Comparison of ENCODE assay signal across 7 mouse cellular contexts in the genomic region with DNA sequence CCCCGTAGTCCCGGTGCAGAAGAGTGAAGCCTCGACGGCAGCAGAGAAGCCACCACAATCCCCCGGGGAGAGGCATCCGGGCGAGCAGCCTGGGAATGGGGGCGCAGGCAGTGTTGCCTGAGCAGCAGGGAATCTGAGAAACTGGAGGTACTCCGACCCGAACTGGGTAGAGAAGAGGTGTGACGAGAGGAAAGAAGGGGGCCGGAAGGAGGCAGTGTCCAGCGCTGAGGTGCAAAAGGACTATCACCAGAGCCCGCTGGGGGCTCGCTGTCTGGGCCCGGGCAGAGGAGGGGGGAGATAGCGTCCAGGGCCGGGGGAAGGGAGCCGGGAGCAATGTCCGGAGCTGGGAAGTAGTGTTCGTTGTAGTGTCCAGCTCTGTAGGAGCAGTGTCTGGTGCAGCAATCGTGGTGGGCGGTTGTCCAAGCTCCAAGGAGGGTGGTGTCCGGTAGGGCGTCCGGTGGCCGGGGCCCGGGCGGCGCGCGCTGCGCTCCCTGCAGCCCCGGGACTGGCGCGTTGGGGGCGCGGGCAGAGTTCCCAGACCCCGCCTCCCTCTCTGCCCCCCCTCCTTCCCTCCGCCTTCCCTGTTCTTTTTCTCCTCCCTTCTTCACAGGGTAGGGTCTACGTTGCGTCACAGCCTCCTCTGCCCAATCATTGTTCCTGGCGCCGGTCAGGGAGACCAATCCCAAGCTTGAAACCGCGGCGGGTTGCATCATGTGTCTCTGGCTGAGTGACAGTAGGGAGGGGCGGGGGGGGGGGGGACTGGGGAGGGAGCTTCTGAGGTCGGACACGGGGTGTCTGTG. TPM values are rescaled to one million over a fixed set of nuclear protein-coding genes. Genes with fewer than 3 reads are reported as not detected.
DNase-seq lines count a peak whose midpoint lies in the region; ATAC-seq and TF ChIP-seq lines count a peak whose summit lies in the region.

A gene (minus strand): TSS at position 541 of the 800 bp plus-strand sequence.

- H3K4me2 ChIP-seq in midbrain, embryonic 13.5 days (replicated peaks): peak within 1 kb of the TSS; percentile 91

- peak within 1 kb of the TSS; percentile 79 for H3K9ac ChIP-seq in midbrain, embryonic 13.5 days (replicated peaks)

- H3K27ac ChIP-seq in limb, embryonic 10.5 days: peak within 1 kb of the TSS; percentile 73
- H3K27ac ChIP-seq in midbrain, embryonic 13.5 days: peak within 1 kb of the TSS; percentile 84
- peak within 1 kb of the TSS; percentile 52 for H3K27ac ChIP-seq in spleen, adult 2 months (ENCODE audit: insufficient read depth, low read length)

- peak; percentile 98 for DNase-seq in adrenal gland, adult 8-10 months
- DNase-seq in embryo, embryonic 11.5 days (ENCODE audit: low read depth, low spot score): peak; percentile 96
- DNase-seq in kidney, adult 11 months: peak; percentile 97
- DNase-seq in limb, embryonic 10.5 days (ENCODE audit: low spot score): peak; percentile 93
- DNase-seq in spleen, adult 2 months (ENCODE audit: low read depth in 1 of 2, low spot score in 2 of 2): peak; percentile 59 to 86

- no peaks in the 10 kb centered on the region for H3K9me3 ChIP-seq in limb, embryonic 10.5 days (replicated peaks)
- H3K9me3 ChIP-seq in midbrain, embryonic 13.5 days: no peaks in the 10 kb centered on the region

- no peaks in the 10 kb centered on the region; the same call in 1 of the 2 replicates for H3K36me3 ChIP-seq in limb, embryonic 10.5 days
- peaks cover 16% of the 10 kb centered on the region for H3K36me3 ChIP-seq in midbrain, embryonic 13.5 days
- H3K36me3 ChIP-seq in spleen, adult 2 months (ENCODE audit: control insufficient read depth, insufficient read depth, low read length): no peaks in the 10 kb centered on the region

- TF ChIP-seq POLR2A in spleen, adult 2 months (IDR thresholded peaks at IDR 0.05; ENCODE audit: low read depth, low read length): no peak

- peak; percentile 74 for ATAC-seq in granulocyte monocyte progenitor cell, adult 5-6 weeks (replicated peaks; ENCODE audit: poor library complexity, severe bottlenecking)
- peak; percentile 93 for ATAC-seq in midbrain, embryonic 13.5 days

- no peak for TF ChIP-seq CTCF in spleen, adult 2 months (IDR thresholded peaks at IDR 0.05; ENCODE audit: extremely low read depth, insufficient read depth, insufficient read length, insufficient replicate concordance)

- H3K4me1 ChIP-seq in limb, embryonic 10.5 days: peaks cover 69% of the 10 kb centered on the region
- H3K4me1 ChIP-seq in midbrain, embryonic 13.5 days (replicated peaks): peaks cover 69% of the 10 kb centered on the region
- peaks cover 30% of the 10 kb centered on the region for H3K4me1 ChIP-seq in spleen, adult 2 months (ENCODE audit: control insufficient read depth, insufficient read depth, insufficient read length)

- under 1% methylated on average over 49 of the region's 50 CpGs for WGBS in limb, embryonic 10.5 days
- under 1% methylated on average over 49 of the region's 50 CpGs for WGBS in midbrain, embryonic 13.5 days
- WGBS in spleen, adult 2 months: 1% methylated on average over 48 of the region's 50 CpGs

- peak within 1 kb of the TSS; percentile 69 for H3K4me3 ChIP-seq in limb, embryonic 10.5 days
- peak within 1 kb of the TSS; percentile 62 for H3K4me3 ChIP-seq in midbrain, embryonic 13.5 days (replicated peaks)
- H3K4me3 ChIP-seq in spleen, adult 2 months (ENCODE audit: extremely low read depth, insufficient read depth, insufficient read length): peak within 1 kb of the TSS; percentile 52

- peaks cover 92% of the 10 kb centered on the region for H3K27me3 ChIP-seq in limb, embryonic 10.5 days (ENCODE audit: low read depth, poor library complexity, severe bottlenecking)
- peaks cover 70% of the 10 kb centered on the region for H3K27me3 ChIP-seq in midbrain, embryonic 13.5 days
- peaks cover 28% of the 10 kb centered on the region for H3K27me3 ChIP-seq in spleen, adult 2 months (ENCODE audit: control insufficient read depth, insufficient read depth, low read length)

RNA-seq across cellular contexts. Expression of the gene that starts here (rescaled TPM):
- total RNA-seq in adrenal gland, adult 8-10 months (2022): 10 to 100 TPM; 26.9 to 44.3 (median 30.4) TPM
- total RNA-seq in granulocyte monocyte progenitor cell, adult 5-6 weeks (2014; fragmentation: Nextera tagmentation): 1.4 TPM in 1 of 2 replicates, not detected in the other
- total RNA-seq in granulocyte monocyte progenitor cell, adult 5-6 weeks (2017): 0.47 TPM in 1 of 2 replicates, not detected in the other
- 1.9 and 3.0 TPM in 2 replicates for polyA plus RNA-seq in limb, embryonic 10.5 days (2016; fragmentation: Nextera tagmentation; extraction: Ambion mirVana)
- polyA plus RNA-seq in midbrain, embryonic 13.5 days (2015; fragmentation: Nextera tagmentation; extraction: Ambion mirVana): 7.3 and 8.1 TPM in 2 replicates
- polyA plus RNA-seq in spleen, adult 2 months (2012; rRNA removed): 5.8 and 8.4 TPM in 2 replicates

Comparison
In these comparisons a context has a peak if more than half of its experiments do, and no peak if none do; other contexts are left out.
1. Peak in every context shown above with its lines: DNase-seq, ATAC-seq, H3K4me3 ChIP-seq and H3K27ac ChIP-seq.
2. RNA of the gene that starts here (total RNA-seq): 26.9 to 44.3 TPM in adrenal gland, adult 8-10 months; 0.47 to 1.4 TPM in granulocyte monocyte progenitor cell, adult 5-6 weeks; every median in the first group is over 10 times any median in the second.